Mouse (Mus musculus): ENCODE data around the gene Prpsap2. TPM values are rescaled to one million over a fixed set of nuclear protein-coding genes. Genes with fewer than 3 reads are reported as not detected.

The Prpsap2 gene
- polyA plus RNA-seq, 1 experiment from 2014 or later: 26.3 TPM

DNA sequence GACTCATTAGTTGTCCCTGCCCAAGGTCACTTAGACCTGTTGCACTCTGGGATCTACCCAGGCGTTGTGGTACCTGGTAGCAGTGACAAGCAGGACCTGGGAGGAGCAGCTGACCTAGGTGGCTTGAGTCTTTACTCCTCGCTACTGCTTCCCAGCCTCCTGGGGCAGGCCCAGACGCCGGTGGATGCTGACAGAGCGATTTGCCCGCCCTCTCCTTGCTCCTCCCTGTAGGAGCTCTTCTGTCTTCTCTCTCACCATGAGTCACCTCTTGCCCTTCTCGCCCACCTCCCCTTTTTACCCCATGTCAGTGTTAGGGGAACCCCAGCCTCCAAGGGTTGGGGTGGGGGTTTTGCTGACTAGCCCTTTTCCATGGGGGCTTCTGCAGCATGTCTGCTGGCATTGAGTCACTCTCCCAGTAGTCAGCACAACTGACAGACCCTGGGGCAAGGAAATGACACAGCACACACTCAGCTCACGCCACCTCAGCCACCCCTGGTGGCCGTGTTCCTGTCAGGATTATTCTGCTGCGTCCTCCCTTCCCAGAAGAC is 74.9 kb downstream of the Prpsap2 start:
- peaks cover 17% of the 10 kb centered on the region for H3K4me1 ChIP-seq
- WGBS: 49% methylated on average over 10 of the region's 10 CpGs
- H3K9me3 ChIP-seq: no peaks in the 10 kb centered on the region
- peaks cover 19% of the 10 kb centered on the region for H3K27me3 ChIP-seq (replicated peaks)
- no peaks in the 10 kb centered on the region for H3K36me3 ChIP-seq
- H3K27ac ChIP-seq: peak overlapping the region; percentile 44
- no peak for ATAC-seq (ENCODE audit: insufficient read depth, low FRiP score, low read depth)
- H3K4me3 ChIP-seq (replicated peaks): 0 out of 2 replicates have a peak overlapping the region, but pooled peaks have one; percentile 4
- H3K4me2 ChIP-seq: no peak overlapping the region
- H3K9ac ChIP-seq: no peak overlapping the region

DNA sequence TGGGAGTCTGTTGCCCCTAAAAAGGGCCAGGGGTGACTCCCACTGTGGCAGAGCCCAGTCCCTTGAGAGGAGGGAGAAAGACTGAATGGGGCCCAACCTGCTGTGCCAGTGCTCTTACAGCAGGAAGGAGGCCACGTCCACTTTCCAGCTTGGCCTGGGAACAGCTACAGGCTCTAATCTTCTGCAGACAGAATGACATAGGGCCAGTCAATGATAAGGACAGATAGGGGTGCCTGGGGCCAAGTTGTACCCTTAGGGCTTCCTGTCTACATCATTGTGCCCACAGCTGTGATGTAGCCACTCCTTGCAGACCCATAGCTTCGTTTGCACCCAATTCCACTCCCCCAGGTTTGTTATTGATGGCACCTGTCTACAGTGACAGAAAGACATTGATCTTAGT is 75.7 kb downstream of the Prpsap2 start:
- H3K9me3 ChIP-seq: no peaks in the 10 kb centered on the region
- H3K9ac ChIP-seq: no peak overlapping the region
- peaks cover 19% of the 10 kb centered on the region for H3K27me3 ChIP-seq (replicated peaks)
- no peak overlapping the region for H3K27ac ChIP-seq
- ATAC-seq (ENCODE audit: insufficient read depth, low FRiP score, low read depth): peak; percentile 58
- no peaks in the 10 kb centered on the region for H3K36me3 ChIP-seq
- H3K4me3 ChIP-seq (replicated peaks): 0 out of 2 replicates have a peak overlapping the region, but pooled peaks have one; percentile 48
- peak overlapping the region; percentile 79 for H3K4me2 ChIP-seq
- H3K4me1 ChIP-seq: peaks cover 17% of the 10 kb centered on the region
- 32% methylated on average over 2 of the region's 2 CpGs for WGBS

DNA sequence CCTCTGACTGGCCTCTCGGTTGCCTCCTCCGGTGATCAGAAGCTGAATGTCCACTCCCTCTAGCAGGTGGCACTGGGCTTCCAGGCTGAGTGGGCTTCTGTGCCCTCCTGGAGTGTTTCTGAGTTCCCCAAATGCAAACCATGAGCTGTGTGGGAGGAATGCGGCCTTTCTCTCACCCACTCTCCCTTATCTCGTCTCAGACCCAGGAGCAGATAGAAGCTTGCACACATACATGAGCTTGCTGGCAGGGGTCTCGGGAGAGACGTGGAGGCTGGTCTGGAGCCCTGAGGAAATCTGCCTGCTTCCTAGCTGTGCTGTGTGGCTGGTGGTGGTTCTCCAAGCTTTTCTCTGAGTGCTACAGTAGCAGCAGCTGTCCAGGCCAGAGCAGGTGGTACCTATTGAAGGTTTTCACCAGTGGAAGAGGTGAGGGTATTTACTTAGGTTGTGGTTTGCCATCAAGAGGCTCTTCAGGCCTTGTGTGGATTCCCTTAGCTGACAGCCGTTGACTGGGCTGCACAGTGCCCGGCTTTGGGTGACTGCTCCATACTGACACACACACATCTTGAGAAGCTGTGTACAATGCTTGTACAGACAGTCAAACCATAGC is 76.7 kb downstream of the Prpsap2 start:
- H3K27ac ChIP-seq: no peak overlapping the region
- 71% methylated on average over 8 of the region's 8 CpGs for WGBS

DNA sequence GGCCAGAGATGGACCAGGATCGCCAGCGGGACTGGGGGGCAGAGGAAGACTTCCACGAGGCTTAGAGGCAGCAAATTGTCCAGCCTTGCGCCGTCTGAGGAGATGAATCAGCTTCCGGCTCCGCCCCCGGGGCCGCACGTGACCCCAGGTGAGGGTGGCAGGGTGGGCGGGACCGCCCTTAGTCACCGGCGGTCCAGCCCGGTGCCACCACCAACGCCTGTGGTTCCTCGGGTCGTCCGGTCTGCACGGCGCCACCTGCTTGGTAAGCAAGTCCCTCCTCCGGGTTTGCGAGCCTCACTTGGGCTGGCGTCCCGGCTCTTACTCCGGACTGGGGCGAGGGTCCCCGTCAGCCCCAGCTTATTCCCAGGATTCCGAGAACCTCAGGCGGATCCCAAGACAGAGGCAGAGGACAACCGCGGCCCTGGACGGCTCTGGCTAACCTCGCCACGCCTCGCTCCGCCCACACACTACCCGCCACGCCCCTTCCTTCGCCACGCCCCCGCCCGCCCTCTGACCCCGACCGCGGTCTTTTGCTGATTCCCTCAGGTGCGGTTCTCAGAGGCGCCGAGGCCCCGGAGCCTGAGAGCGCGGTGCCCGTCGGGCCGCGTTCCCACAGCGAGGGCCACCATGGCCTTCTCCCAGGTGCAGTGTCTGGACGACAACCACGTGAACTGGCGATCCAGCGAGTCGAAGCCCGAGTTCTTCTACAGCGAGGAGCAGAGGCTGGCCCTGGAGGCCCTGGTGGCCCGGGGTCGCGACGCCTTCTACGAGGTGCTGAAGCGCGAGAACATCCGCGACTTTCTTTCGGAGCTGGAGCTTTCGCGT is 77.8 kb downstream of the Prpsap2 start, which contains the start of gene Fam83g:
TSS of gene Fam83g (plus strand) at position 185 of the 825 bp plus-strand sequence.
- WGBS: 1% methylated on average over 76 of the region's 76 CpGs
- Histone ChIP-seq H3K27ac (peak within 1 kb of the TSS; percentile 73), H3K9me3 (no peaks in the 10 kb centered on the region), H3K9ac (peak within 1 kb of the TSS; percentile 20; the same call in 1 of the 2 replicates), H3K4me2 (peak within 1 kb of the TSS; percentile 79), H3K27me3 (replicated peaks) (peaks cover 19% of the 10 kb centered on the region), H3K36me3 (no peaks in the 10 kb centered on the region), H3K4me1 (peaks cover 17% of the 10 kb centered on the region), H3K4me3 (replicated peaks) (peak within 1 kb of the TSS; percentile 48)
- ATAC-seq (ENCODE audit: insufficient read depth, low FRiP score, low read depth): peak; percentile 81

More for the DNA sequence above, 76.7 kb downstream of the Prpsap2 start:
- H3K36me3 ChIP-seq: no peaks in the 10 kb centered on the region
- peaks cover 19% of the 10 kb centered on the region for H3K27me3 ChIP-seq (replicated peaks)
- peak overlapping the region; percentile 48 for H3K4me3 ChIP-seq (replicated peaks)
- H3K9ac ChIP-seq: no peak overlapping the region
- peak overlapping the region; percentile 79 for H3K4me2 ChIP-seq
- ATAC-seq (ENCODE audit: insufficient read depth, low FRiP score, low read depth): no peak
- H3K4me1 ChIP-seq: peaks cover 17% of the 10 kb centered on the region
- no peaks in the 10 kb centered on the region for H3K9me3 ChIP-seq

Other genes with a start within 250 kb of the Prpsap2 start
- gene Epn2, start 182.4 kb downstream of the Prpsap2 start, polyA plus RNA-seq (2015; fragmentation: Nextera tagmentation; extraction: Ambion mirVana): 19.7 and 22.5 TPM in 2 replicates
- 8.8 and 9.3 TPM in 2 replicates for gene Grap, start 108.8 kb downstream of the Prpsap2 start, polyA plus RNA-seq (2015; fragmentation: Nextera tagmentation; extraction: Ambion mirVana)
- 5.5 and 5.9 TPM in 2 replicates for gene Fam83g, start 78.0 kb downstream of the Prpsap2 start, polyA plus RNA-seq (2015; fragmentation: Nextera tagmentation; extraction: Ambion mirVana)
- not detected in 2 replicates for gene Slc5a10, start 41.3 kb downstream of the Prpsap2 start, polyA plus RNA-seq (2015; fragmentation: Nextera tagmentation; extraction: Ambion mirVana)
- 10.7 and 12.0 TPM in 2 replicates for gene Ulk2, start 93.0 kb upstream of the Prpsap2 start, polyA plus RNA-seq (2015; fragmentation: Nextera tagmentation; extraction: Ambion mirVana)
- gene Akap10, start 168.2 kb upstream of the Prpsap2 start, polyA plus RNA-seq (2015; fragmentation: Nextera tagmentation; extraction: Ambion mirVana): 16.3 and 16.7 TPM in 2 replicates
- 9.8 and 13.4 TPM in 2 replicates for gene Specc1, start 194.7 kb upstream of the Prpsap2 start, polyA plus RNA-seq (2015; fragmentation: Nextera tagmentation; extraction: Ambion mirVana)

Measured in stomach, embryonic 15.5 days (tissue).